Mouse (Mus musculus) neural tube, embryonic 12.5 days (tissue): ENCODE measurements around the gene Gnptg. TPM values are rescaled to one million over a fixed set of nuclear protein-coding genes. Genes with fewer than 3 reads are reported as not detected.

Experiments
- ATAC-seq: fragments of 200-750 bp; cut with Nextera tagmentation; 2 replicates; pipeline ENCODE4 v1.8.0; 2017; ENCODE audit warnings: low read depth, mild to moderate bottlenecking, moderate TSS enrichment, moderate library complexity; ENCODE audit not compliant: low FRiP score
- H3K27ac ChIP-seq: fragments of 300-500 bp; sonication (generic); 2 replicates; pipeline ENCODE4 v1.5.1; 2016
- H3K27me3 ChIP-seq: fragments of 300-500 bp; sonication (generic); replicated peaks from 2 replicates; pipeline ENCODE4 v1.6.1; 2016; ENCODE audit warnings: mild to moderate bottlenecking
- H3K36me3 ChIP-seq: fragments of 300-500 bp; sonication (generic); 2 replicates; pipeline ENCODE4 v1.6.1; 2016; ENCODE audit warnings: mild to moderate bottlenecking
- H3K4me1 ChIP-seq: fragments of 300-500 bp; sonication (generic); 2 replicates; pipeline ENCODE4 v1.6.1; 2016
- H3K4me2 ChIP-seq: fragments of 300-500 bp; sonication (generic); replicated peaks from 2 replicates; pipeline ENCODE4 v1.6.1; 2016; ENCODE audit warnings: mild to moderate bottlenecking
- H3K4me3 ChIP-seq: fragments of 300-500 bp; sonication (generic); 2 replicates; pipeline ENCODE4 v1.5.1; 2016
- H3K9ac ChIP-seq: fragments of 300-500 bp; sonication (generic); 2 replicates; pipeline ENCODE4 v1.6.1; 2016; ENCODE audit warnings: mild to moderate bottlenecking
- H3K9me3 ChIP-seq: fragments of 300-500 bp; sonication (generic); 2 replicates; pipeline ENCODE4 v1.6.1; 2016; ENCODE audit warnings: mild to moderate bottlenecking
- WGBS: fragments of 180-500 bp; shearing (Covaris S2); methylation state at CpG from one replicate; pipeline ENCODE4 v1.1.7; 2016; 5-methylcytosine and 5-hydroxymethylcytosine counted together
- polyA plus RNA-seq: library from polyadenylated mRNA; unstranded; fragments of >200 nt; fragmentation: Nextera tagmentation; extraction: Ambion mirVana; gene quantifications from 2 replicates; pipeline ENCODE4 v1.2.1, GENCODE M21; 2016

Gene Gnptg
- polyA plus RNA-seq: 67.1 and 71.3 TPM in 2 replicates

GRCm38 (mm10) chr17:25239695-25240636, at the start of gene Gnptg, which contains the start of gene Tsr3:
TSS of gene Gnptg (minus strand) at chr17:25240124.
TSS of gene Tsr3 (plus strand) at chr17:25240170.
- peak within 1 kb of the TSS; percentile 92 for H3K9ac ChIP-seq
- peak within 1 kb of the TSS; percentile 28; the same call in 1 of the 2 replicates for H3K27ac ChIP-seq
- WGBS: under 1% methylated on average over 80 of the region's 80 CpGs
- H3K4me3 ChIP-seq: peak within 1 kb of the TSS; percentile 93
- H3K9me3 ChIP-seq: no peaks in the 10 kb centered on the region
- H3K27me3 ChIP-seq: no peaks in the 10 kb centered on the region
- ATAC-seq: peak; percentile 82
- H3K36me3 ChIP-seq: peaks cover 42% of the 10 kb centered on the region
- peaks cover 20% of the 10 kb centered on the region for H3K4me1 ChIP-seq
- peak within 1 kb of the TSS; percentile 100 for H3K4me2 ChIP-seq

GRCm38 (mm10) chr17:25288842-25289241, 48.9 kb upstream of the Gnptg start:
- Histone ChIP-seq H3K4me2 (no peak overlapping the region), H3K4me1 (no peaks in the 10 kb centered on the region), H3K27ac (no peak overlapping the region), H3K4me3 (no peak overlapping the region), H3K9me3 (no peaks in the 10 kb centered on the region), H3K36me3 (no peaks in the 10 kb centered on the region), H3K9ac (no peak overlapping the region), H3K27me3 (no peaks in the 10 kb centered on the region)
- no peak for ATAC-seq
- WGBS: 24% methylated on average over 4 of the region's 4 CpGs

GRCm38 (mm10) chr17:25285033-25285432, 45.1 kb upstream of the Gnptg start:
- no peaks in the 10 kb centered on the region for H3K4me1 ChIP-seq
- no peak overlapping the region for H3K4me2 ChIP-seq
- H3K9ac ChIP-seq: no peak overlapping the region
- no peaks in the 10 kb centered on the region for H3K36me3 ChIP-seq
- no peak overlapping the region for H3K4me3 ChIP-seq
- no peaks in the 10 kb centered on the region for H3K9me3 ChIP-seq
- no peaks in the 10 kb centered on the region for H3K27me3 ChIP-seq
- H3K27ac ChIP-seq: no peak overlapping the region
- 27% methylated on average over 3 of the region's 3 CpGs for WGBS
- no peak for ATAC-seq

- Histone ChIP-seq H3K27ac (no peak overlapping the region), H3K27me3 (no peaks in the 10 kb centered on the region), H3K4me2 (no peak overlapping the region), H3K36me3 (no peaks in the 10 kb centered on the region), H3K4me3 (no peak overlapping the region), H3K9ac (no peak overlapping the region), H3K9me3 (no peaks in the 10 kb centered on the region), H3K4me1 (no peaks in the 10 kb centered on the region)
- 44% methylated on average over 11 of the region's 11 CpGs for WGBS
- no peak for ATAC-seq
Measured at GRCm38 (mm10) chr17:25282133-25282532, 42.2 kb upstream of the Gnptg start.

- no peak for ATAC-seq
- no peak overlapping the region for H3K4me2 ChIP-seq
- H3K27ac ChIP-seq: no peak overlapping the region
- H3K9me3 ChIP-seq: no peaks in the 10 kb centered on the region
- 0 out of 2 replicates have a peak, but pooled peaks cover 1% of the 10 kb centered on the region for H3K36me3 ChIP-seq
- H3K4me3 ChIP-seq: no peak overlapping the region
- H3K27me3 ChIP-seq: no peaks in the 10 kb centered on the region
- peaks cover 18% of the 10 kb centered on the region for H3K4me1 ChIP-seq
- 94% methylated on average over 3 of the region's 3 CpGs for WGBS
- no peak overlapping the region for H3K9ac ChIP-seq
Measured at GRCm38 (mm10) chr17:25275833-25276232, 35.9 kb upstream of the Gnptg start.

- Histone ChIP-seq H3K4me1 (peaks cover 27% of the 10 kb centered on the region), H3K27ac (peak within 1 kb of the TSS; percentile 97), H3K4me2 (peak within 1 kb of the TSS; percentile 97), H3K27me3 (no peaks in the 10 kb centered on the region), H3K36me3 (peaks cover 5% of the 10 kb centered on the region; the same call in 1 of the 2 replicates), H3K4me3 (peak within 1 kb of the TSS; percentile 97), H3K9me3 (no peaks in the 10 kb centered on the region), H3K9ac (peak within 1 kb of the TSS; percentile 99)
- no peak for ATAC-seq
- WGBS: 90% methylated on average over 9 of the region's 9 CpGs
Measured at GRCm38 (mm10) chr17:25274571-25275346, 34.8 kb upstream of the Gnptg start, which contains the start of gene Ube2i. TSS of gene Ube2i (minus strand) at chr17:25274622.

- H3K36me3 ChIP-seq: peaks cover 14% of the 10 kb centered on the region
- under 1% methylated on average over 44 of the region's 45 CpGs for WGBS
- peak overlapping the region; percentile 99 for H3K9ac ChIP-seq
- peak; percentile 87 for ATAC-seq
- H3K9me3 ChIP-seq: no peaks in the 10 kb centered on the region
- H3K4me3 ChIP-seq: peak overlapping the region; percentile 97
- H3K27me3 ChIP-seq: no peaks in the 10 kb centered on the region
- H3K4me1 ChIP-seq: peaks cover 32% of the 10 kb centered on the region
- peak overlapping the region; percentile 97 for H3K27ac ChIP-seq
- peak overlapping the region; percentile 97 for H3K4me2 ChIP-seq
Measured at GRCm38 (mm10) chr17:25273706-25274501, 34.0 kb upstream of the Gnptg start.

GRCm38 (mm10) chr17:25272951-25273705, 33.2 kb upstream of the Gnptg start:
- no peaks in the 10 kb centered on the region for H3K9me3 ChIP-seq
- peaks cover 22% of the 10 kb centered on the region for H3K36me3 ChIP-seq
- H3K4me3 ChIP-seq: peak overlapping the region; percentile 97
- H3K9ac ChIP-seq: peak overlapping the region; percentile 99
- peak overlapping the region; percentile 97 for H3K27ac ChIP-seq
- WGBS: under 1% methylated on average over 92 of the region's 92 CpGs
- H3K4me2 ChIP-seq: peak overlapping the region; percentile 97
- peak; percentile 92 for ATAC-seq
- peaks cover 32% of the 10 kb centered on the region for H3K4me1 ChIP-seq
- H3K27me3 ChIP-seq: no peaks in the 10 kb centered on the region

- H3K4me1 ChIP-seq: peaks cover 32% of the 10 kb centered on the region
- no peaks in the 10 kb centered on the region for H3K9me3 ChIP-seq
- peaks cover 30% of the 10 kb centered on the region for H3K36me3 ChIP-seq
- no peaks in the 10 kb centered on the region for H3K27me3 ChIP-seq
- under 1% methylated on average over 10 of the region's 10 CpGs for WGBS
- H3K4me2 ChIP-seq: peak overlapping the region; percentile 97
- no peak overlapping the region for H3K27ac ChIP-seq
- H3K9ac ChIP-seq: peak overlapping the region; percentile 99
- peak overlapping the region; percentile 97 for H3K4me3 ChIP-seq
- no peak for ATAC-seq
Measured at GRCm38 (mm10) chr17:25272326-25272725, 32.4 kb upstream of the Gnptg start.

- H3K4me3 ChIP-seq: 0 out of 2 replicates have a peak overlapping the region, but pooled peaks have one; percentile 97
- H3K27ac ChIP-seq: no peak overlapping the region
- H3K9me3 ChIP-seq: no peaks in the 10 kb centered on the region
- H3K9ac ChIP-seq: peak overlapping the region; percentile 99; the same call in 1 of the 2 replicates
- peaks cover 44% of the 10 kb centered on the region for H3K36me3 ChIP-seq
- no peak for ATAC-seq
- WGBS: 88% methylated on average over 2 of the region's 2 CpGs
- peaks cover 32% of the 10 kb centered on the region for H3K4me1 ChIP-seq
- peak overlapping the region; percentile 97 for H3K4me2 ChIP-seq
- no peaks in the 10 kb centered on the region for H3K27me3 ChIP-seq
Measured at GRCm38 (mm10) chr17:25270795-25271335, 30.9 kb upstream of the Gnptg start.
